ENCODE assay signal across 18 mouse cellular contexts in the genomic region with DNA sequence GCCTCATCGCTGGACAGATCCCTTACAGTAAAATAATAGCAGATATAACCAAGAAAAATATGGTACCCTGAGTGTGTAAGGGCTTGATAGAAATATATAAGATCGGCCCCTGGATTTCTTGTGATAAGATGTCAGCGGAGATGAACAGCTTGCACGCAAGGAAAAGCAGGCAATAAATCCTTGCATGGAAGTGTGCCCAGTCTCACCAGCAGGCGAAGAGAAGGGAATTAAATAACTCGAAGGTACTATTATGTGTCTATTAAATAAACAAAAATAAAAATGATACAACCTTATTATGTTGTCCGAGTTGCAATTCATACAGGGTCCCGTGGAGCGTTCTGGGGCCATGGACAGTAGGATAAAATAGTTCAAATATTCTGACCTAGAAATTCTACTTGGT. TPM values are rescaled to one million over a fixed set of nuclear protein-coding genes. Genes with fewer than 3 reads are reported as not detected.
DNase-seq lines count a peak whose midpoint lies in the region; ATAC-seq and TF ChIP-seq lines count a peak whose summit lies in the region.
"Had no signal": no experiment of that assay in that cellular context is flagged by ENCODE, and none has a peak within 500 bp of the region (broad histone marks: within the 10 kb centered on the region; RNA-seq: fewer than 3 reads in every experiment).

No protein-coding gene starts in this region.

- peak overlapping the region; percentile 43; the same call in 1 of the 2 replicates for H3K4me2 ChIP-seq in heart, embryonic 15.5 days
- peak overlapping the region; percentile 41 for H3K4me2 ChIP-seq in hindbrain, embryonic 13.5 days
- peak overlapping the region; percentile 43 for H3K4me2 ChIP-seq in midbrain, embryonic 14.5 days (ENCODE audit: low read length)
- H3K4me2 ChIP-seq: liver, embryonic 11.5 days had no signal

- H3K4me1 ChIP-seq in heart, embryonic 15.5 days (replicated peaks), result peaks cover 28% of the 10 kb centered on the region
- H3K4me1 ChIP-seq in heart, adult 2 months (ENCODE audit: control insufficient read depth, insufficient read depth, low read length), result peaks cover 5% of the 10 kb centered on the region
- peaks cover 72% of the 10 kb centered on the region for H3K4me1 ChIP-seq in forebrain, embryonic 10.5 days
- peaks cover 76% of the 10 kb centered on the region for H3K4me1 ChIP-seq in hindbrain, embryonic 13.5 days (replicated peaks)
- H3K4me1 ChIP-seq in midbrain, embryonic 14.5 days (ENCODE audit: control insufficient read depth, insufficient read depth, low read length), result peaks cover 79% of the 10 kb centered on the region

- H3K36me3 ChIP-seq in heart, embryonic 15.5 days, result no peaks in the 10 kb centered on the region
- H3K36me3 ChIP-seq in heart, adult 2 months (ENCODE audit: control insufficient read depth, insufficient read depth, low read length), result no peaks in the 10 kb centered on the region
- no peaks in the 10 kb centered on the region for H3K36me3 ChIP-seq in forebrain, embryonic 10.5 days (replicated peaks)
- no peaks in the 10 kb centered on the region for H3K36me3 ChIP-seq in hindbrain, embryonic 13.5 days
- no peaks in the 10 kb centered on the region for H3K36me3 ChIP-seq in midbrain, embryonic 14.5 days (ENCODE audit: control insufficient read depth, insufficient read depth, low read length)

- no peak for TF ChIP-seq CTCF in heart, adult 2 months (IDR thresholded peaks at IDR 0.05)

- H3K27ac ChIP-seq in heart, embryonic 15.5 days, result no peak overlapping the region
- H3K27ac ChIP-seq in heart, adult 2 months, result no peak overlapping the region
- H3K27ac ChIP-seq in forebrain, embryonic 10.5 days, result 0 out of 2 replicates have a peak overlapping the region, but pooled peaks have one; percentile 22
- H3K27ac ChIP-seq in hindbrain, embryonic 13.5 days, result peak overlapping the region; percentile 85
- peak overlapping the region; percentile 87 for H3K27ac ChIP-seq in midbrain, embryonic 14.5 days (replicated peaks; ENCODE audit: low read depth, low read length)

- DNase-seq in heart, adult 2 months, result no peak
- no peak for DNase-seq in forebrain, embryonic 10.5 days (ENCODE audit: extremely low spot score, low spot score)
- DNase-seq in midbrain, embryonic 14.5 days, result no peak
- DNase-seq in testis, postnatal 14 days (ENCODE audit: low spot score), result no peak
- no peak for DNase-seq in kidney, postnatal 10 days
- no peak for DNase-seq in thymus, postnatal 4 days
- DNase-seq: adrenal gland, adult 2 months; B cell, adult 2 months; kidney, postnatal 36 days; thymus, adult 18-20 months had no signal

- TF ChIP-seq POLR2A in heart, adult 2 months (IDR thresholded peaks at IDR 0.05; ENCODE audit: insufficient read depth, low read depth, low read length), result no peak

- intact Hi-C loops in heart, adult 2 months (cut with DNase I), result no loop called here

- no peak overlapping the region for H3K4me3 ChIP-seq in heart, embryonic 15.5 days
- no peak overlapping the region for H3K4me3 ChIP-seq in heart, adult 2 months
- H3K4me3 ChIP-seq in forebrain, embryonic 10.5 days, result no peak overlapping the region
- H3K4me3 ChIP-seq in hindbrain, embryonic 13.5 days, result no peak overlapping the region
- H3K4me3 ChIP-seq in midbrain, embryonic 14.5 days (replicated peaks; ENCODE audit: low read depth, low read length), result no peak overlapping the region

- WGBS in heart, embryonic 15.5 days, result 77% methylated on average over 9 of the region's 9 CpGs
- WGBS in heart, adult 2 months, result 74% methylated on average over 9 of the region's 9 CpGs
- WGBS in forebrain, embryonic 10.5 days, result 85% methylated on average over 9 of the region's 9 CpGs
- WGBS in hindbrain, embryonic 13.5 days, result 42% methylated on average over 9 of the region's 9 CpGs
- 31% methylated on average over 9 of the region's 9 CpGs for WGBS in midbrain, embryonic 14.5 days

- no peak overlapping the region for H3K9ac ChIP-seq in heart, embryonic 15.5 days
- H3K9ac ChIP-seq in heart, adult 2 months (ENCODE audit: low read depth, low read length), result no peak overlapping the region
- H3K9ac ChIP-seq in hindbrain, embryonic 13.5 days, result no peak overlapping the region; the same call in 1 of the 2 replicates
- H3K9ac ChIP-seq in midbrain, embryonic 14.5 days (replicated peaks; ENCODE audit: low read length), result peak overlapping the region; percentile 45; the same call in 1 of the 2 replicates

- H3K9me3 ChIP-seq in heart, embryonic 15.5 days (replicated peaks), result no peaks in the 10 kb centered on the region
- H3K9me3 ChIP-seq in forebrain, embryonic 10.5 days, result no peaks in the 10 kb centered on the region
- no peaks in the 10 kb centered on the region for H3K9me3 ChIP-seq in hindbrain, embryonic 13.5 days
- H3K9me3 ChIP-seq in midbrain, embryonic 14.5 days (ENCODE audit: control insufficient read depth, low read length), result no peaks in the 10 kb centered on the region

- TF ChIP-seq EP300 in heart, adult 2 months (IDR thresholded peaks at IDR 0.05; ENCODE audit: insufficient read depth, low read depth, low read length), result no peak

- no peak for ATAC-seq in heart, embryonic 15.5 days (replicated peaks; ENCODE audit: insufficient number of reproducible peaks, insufficient read depth, low FRiP score, low read depth)
- ATAC-seq in hindbrain, embryonic 13.5 days (ENCODE audit: low FRiP score), result no peak
- no peak for ATAC-seq in midbrain, embryonic 14.5 days (ENCODE audit: low FRiP score, low TSS enrichment)
- ATAC-seq: inflammation-experienced regulatory T-cells, adult 6 months; lung, postnatal 0 days had no signal

- 0 out of 2 replicates have a peak, but pooled peaks cover 4% of the 10 kb centered on the region for H3K27me3 ChIP-seq in heart, embryonic 15.5 days
- no peaks in the 10 kb centered on the region for H3K27me3 ChIP-seq in heart, adult 2 months (ENCODE audit: control insufficient read depth, insufficient read depth, low read length)
- H3K27me3 ChIP-seq in forebrain, embryonic 10.5 days (ENCODE audit: poor library complexity, severe bottlenecking), result peaks cover 87% of the 10 kb centered on the region
- peaks cover 23% of the 10 kb centered on the region for H3K27me3 ChIP-seq in hindbrain, embryonic 13.5 days
- no peaks in the 10 kb centered on the region for H3K27me3 ChIP-seq in midbrain, embryonic 14.5 days (ENCODE audit: control insufficient read depth, insufficient read depth, low read length)

- H3K79me2 ChIP-seq in heart, adult 2 months (replicated peaks; ENCODE audit: control insufficient read depth, insufficient read depth, low read length), result no peaks in the 10 kb centered on the region

RNA-seq across cellular contexts. Expression of a gene that starts 2.1 kb away (rescaled TPM):
- polyA plus RNA-seq in heart, embryonic 15.5 days (2015; fragmentation: Nextera tagmentation; extraction: Ambion mirVana), result 3.0 and 3.3 TPM in 2 replicates
- total RNA-seq in heart, adult 2 months (2021), result under 1 TPM; 0.52 to 0.77 TPM
- polyA plus RNA-seq in heart, adult 2 months (2012; rRNA removed), result 0.47 and 0.82 TPM in 2 replicates
- 10.0 and 10.1 TPM in 2 replicates for polyA plus RNA-seq in forebrain, embryonic 10.5 days (2016; fragmentation: Nextera tagmentation; extraction: Ambion mirVana)
- 4.2 and 6.6 TPM in 2 replicates for polyA plus RNA-seq in hindbrain, embryonic 13.5 days (2015; fragmentation: Nextera tagmentation; extraction: Ambion mirVana)
- polyA plus RNA-seq in midbrain, embryonic 14.5 days (2014; fragmentation: Nextera tagmentation; extraction: Ambion mirVana), result 4.0 and 4.2 TPM in 2 replicates
- total RNA-seq: megakaryocyte-erythroid progenitor cell, adult 5-6 weeks; neutrophil, adult 5-6 weeks had no signal

RNA-seq across cellular contexts. Expression of a gene that starts 34.6 kb away (rescaled TPM):
- polyA plus RNA-seq in heart, embryonic 15.5 days (2015; fragmentation: Nextera tagmentation; extraction: Ambion mirVana), result 0.05 and 0.15 TPM in 2 replicates
- under 1 TPM; 0.68 to 0.80 TPM for total RNA-seq in heart, adult 2 months (2021)
- polyA plus RNA-seq in heart, adult 2 months (2012; rRNA removed), result 0.59 and 0.70 TPM in 2 replicates
- 2.8 and 4.3 TPM in 2 replicates for polyA plus RNA-seq in forebrain, embryonic 10.5 days (2016; fragmentation: Nextera tagmentation; extraction: Ambion mirVana)
- 112 and 121 TPM in 2 replicates for polyA plus RNA-seq in hindbrain, embryonic 13.5 days (2015; fragmentation: Nextera tagmentation; extraction: Ambion mirVana)
- polyA plus RNA-seq in midbrain, embryonic 14.5 days (2014; fragmentation: Nextera tagmentation; extraction: Ambion mirVana), result 121 and 124 TPM in 2 replicates
- total RNA-seq: granulocyte monocyte progenitor cell, adult 5-6 weeks; megakaryocyte-erythroid progenitor cell, adult 5-6 weeks; neutrophil, adult 5-6 weeks had no signal

Comparison
In these comparisons a context has a peak if more than half of its experiments do, and no peak if none do; other contexts are left out.
1. H3K27ac ChIP-seq: peak in forebrain, embryonic 10.5 days (single experiment), hindbrain, embryonic 13.5 days (single experiment) and midbrain, embryonic 14.5 days (single experiment); none in heart, embryonic 15.5 days (single experiment) and heart, adult 2 months (single experiment).
2. RNA of a gene that starts 34.6 kb away (polyA plus RNA-seq): 121 to 124 TPM in midbrain, embryonic 14.5 days and 112 to 121 TPM in hindbrain, embryonic 13.5 days; 2.8 to 4.3 TPM in forebrain, embryonic 10.5 days, 0.59 to 0.70 TPM in heart, adult 2 months and 0.05 to 0.15 TPM in heart, embryonic 15.5 days; every median in the first group is over 10 times any median in the second.
3. Peak in every context shown above with its lines, with median percentiles within 50 percentile points of each other: H3K4me2 ChIP-seq.